Mouse (Mus musculus): ENCODE measurements around the gene Gm5767. TPM values are rescaled to one million over a fixed set of nuclear protein-coding genes. Genes with fewer than 3 reads are reported as not detected.
A peak's percentile ranks its signal among the peaks of the same experiment; 100 is the strongest.

Gene Gm5767
- polyA plus RNA-seq, 1 experiment from 2014 or later = not detected

- Histone ChIP-seq H3K27ac (replicated peaks) (no peak overlapping the region), H3K9ac (replicated peaks) (no peak overlapping the region), H3K9me3 (replicated peaks) (no peaks in the 10 kb centered on the region), H3K4me2 (no peak overlapping the region), H3K27me3 (replicated peaks) (no peaks in the 10 kb centered on the region), H3K4me1 (peaks cover 8% of the 10 kb centered on the region), H3K36me3 (peaks cover 58% of the 10 kb centered on the region), H3K4me3 (replicated peaks) (no peak overlapping the region)
- ATAC-seq (ENCODE audit: low FRiP score) = no peak
- WGBS = 88% methylated on average over 4 of the region's 4 CpGs
These were observed 22.2 kb upstream of the Gm5767 start for GRCm38 (mm10) chr16:8658349-8658748.

GRCm38 (mm10) chr16:8658764-8659163 lies 21.8 kb upstream of the Gm5767 start:
- H3K4me3 ChIP-seq (replicated peaks) = no peak overlapping the region
- H3K27me3 ChIP-seq (replicated peaks) = no peaks in the 10 kb centered on the region
- peaks cover 58% of the 10 kb centered on the region for H3K36me3 ChIP-seq
- ATAC-seq (ENCODE audit: low FRiP score) = no peak
- no peak overlapping the region for H3K9ac ChIP-seq (replicated peaks)
- no peak overlapping the region for H3K4me2 ChIP-seq
- 87% methylated on average over 4 of the region's 4 CpGs for WGBS
- no peaks in the 10 kb centered on the region for H3K9me3 ChIP-seq (replicated peaks)
- H3K4me1 ChIP-seq = peaks cover 12% of the 10 kb centered on the region
- H3K27ac ChIP-seq (replicated peaks) = no peak overlapping the region

GRCm38 (mm10) chr16:8663022-8663421 lies 17.5 kb upstream of the Gm5767 start:
- no peak for ATAC-seq (ENCODE audit: low FRiP score)
- Histone ChIP-seq H3K36me3 (peaks cover 40% of the 10 kb centered on the region), H3K4me1 (peaks cover 49% of the 10 kb centered on the region), H3K27ac (replicated peaks) (peak overlapping the region; percentile 64), H3K4me3 (replicated peaks) (no peak overlapping the region), H3K9me3 (replicated peaks) (no peaks in the 10 kb centered on the region), H3K4me2 (no peak overlapping the region; the same call in 1 of the 2 replicates), H3K27me3 (replicated peaks) (no peaks in the 10 kb centered on the region), H3K9ac (replicated peaks) (no peak overlapping the region)
- WGBS = 86% methylated on average over 2 of the region's 2 CpGs

GRCm38 (mm10) chr16:8663606-8664539 lies 16.7 kb upstream of the Gm5767 start:
- H3K27ac ChIP-seq (replicated peaks) = peak overlapping the region; percentile 64
- no peak overlapping the region for H3K9ac ChIP-seq (replicated peaks)
- H3K4me3 ChIP-seq (replicated peaks) = no peak overlapping the region
- WGBS = 79% methylated on average over 24 of the region's 24 CpGs
- H3K36me3 ChIP-seq = peaks cover 36% of the 10 kb centered on the region
- no peaks in the 10 kb centered on the region for H3K27me3 ChIP-seq (replicated peaks)
- no peak overlapping the region; the same call in 1 of the 2 replicates for H3K4me2 ChIP-seq
- H3K9me3 ChIP-seq (replicated peaks) = no peaks in the 10 kb centered on the region
- peak; percentile 32; the same call in 1 of the 2 replicates for ATAC-seq (ENCODE audit: low FRiP score)
- peaks cover 57% of the 10 kb centered on the region for H3K4me1 ChIP-seq

GRCm38 (mm10) chr16:8665367-8665766 lies 15.2 kb upstream of the Gm5767 start:
- Histone ChIP-seq H3K36me3 (peaks cover 21% of the 10 kb centered on the region), H3K4me2 (no peak overlapping the region), H3K4me3 (replicated peaks) (no peak overlapping the region), H3K27ac (replicated peaks) (0 out of 2 replicates have a peak overlapping the region, but pooled peaks have one; percentile 9), H3K9me3 (replicated peaks) (no peaks in the 10 kb centered on the region), H3K27me3 (replicated peaks) (no peaks in the 10 kb centered on the region), H3K4me1 (peaks cover 72% of the 10 kb centered on the region), H3K9ac (replicated peaks) (no peak overlapping the region)
- ATAC-seq (ENCODE audit: low FRiP score) = no peak
- 84% methylated on average over 5 of the region's 5 CpGs for WGBS

GRCm38 (mm10) chr16:8666452-8666851 lies 14.1 kb upstream of the Gm5767 start:
- H3K4me1 ChIP-seq = peaks cover 83% of the 10 kb centered on the region

GRCm38 (mm10) chr16:8667261-8667660 lies 13.3 kb upstream of the Gm5767 start:
- no peak for ATAC-seq (ENCODE audit: low FRiP score)
- Histone ChIP-seq H3K9ac (replicated peaks) (no peak overlapping the region), H3K4me1 (peaks cover 85% of the 10 kb centered on the region)

More at GRCm38 (mm10) chr16:8666452-8666851, 14.1 kb upstream of the Gm5767 start:
- no peak overlapping the region for H3K4me2 ChIP-seq
- no peak overlapping the region for H3K9ac ChIP-seq (replicated peaks)
- WGBS = 69% methylated on average over 2 of the region's 2 CpGs
- H3K9me3 ChIP-seq (replicated peaks) = no peaks in the 10 kb centered on the region
- no peaks in the 10 kb centered on the region for H3K27me3 ChIP-seq (replicated peaks)
- no peak overlapping the region for H3K27ac ChIP-seq (replicated peaks)
- ATAC-seq (ENCODE audit: low FRiP score) = no peak
- no peak overlapping the region for H3K4me3 ChIP-seq (replicated peaks)
- H3K36me3 ChIP-seq = peaks cover 13% of the 10 kb centered on the region

GRCm38 (mm10) chr16:8667814-8668213 lies 12.8 kb upstream of the Gm5767 start:
- H3K36me3 ChIP-seq = peaks cover under 1% of the 10 kb centered on the region
- H3K9me3 ChIP-seq (replicated peaks) = no peaks in the 10 kb centered on the region
- H3K27me3 ChIP-seq (replicated peaks) = no peaks in the 10 kb centered on the region
- peaks cover 86% of the 10 kb centered on the region for H3K4me1 ChIP-seq
- 69% methylated on average over 4 of the region's 4 CpGs for WGBS
- no peak overlapping the region for H3K27ac ChIP-seq (replicated peaks)
- H3K4me3 ChIP-seq (replicated peaks) = no peak overlapping the region
- ATAC-seq (ENCODE audit: low FRiP score) = no peak
- H3K9ac ChIP-seq (replicated peaks) = no peak overlapping the region
- H3K4me2 ChIP-seq = peak overlapping the region; percentile 88

More at GRCm38 (mm10) chr16:8667261-8667660, 13.3 kb upstream of the Gm5767 start:
- no peak overlapping the region for H3K4me3 ChIP-seq (replicated peaks)
- no peak overlapping the region for H3K27ac ChIP-seq (replicated peaks)
- H3K9me3 ChIP-seq (replicated peaks) = no peaks in the 10 kb centered on the region
- H3K4me2 ChIP-seq = no peak overlapping the region; the same call in 1 of the 2 replicates
- H3K36me3 ChIP-seq = peaks cover 6% of the 10 kb centered on the region
- no peaks in the 10 kb centered on the region for H3K27me3 ChIP-seq (replicated peaks)
- 84% methylated on average over 7 of the region's 7 CpGs for WGBS

- WGBS = 45% methylated on average over 2 of the region's 2 CpGs
- no peak for ATAC-seq (ENCODE audit: low FRiP score)
- Histone ChIP-seq H3K9ac (replicated peaks) (no peak overlapping the region), H3K4me1 (peaks cover 82% of the 10 kb centered on the region), H3K9me3 (replicated peaks) (no peaks in the 10 kb centered on the region), H3K36me3 (no peaks in the 10 kb centered on the region; the same call in 1 of the 2 replicates), H3K4me2 (peak overlapping the region; percentile 88), H3K27me3 (replicated peaks) (no peaks in the 10 kb centered on the region), H3K4me3 (replicated peaks) (no peak overlapping the region), H3K27ac (replicated peaks) (no peak overlapping the region)
These were observed 12.2 kb upstream of the Gm5767 start for GRCm38 (mm10) chr16:8668386-8668785.

- no peaks in the 10 kb centered on the region for H3K27me3 ChIP-seq (replicated peaks)
- 48% methylated on average over 5 of the region's 5 CpGs for WGBS
- H3K4me2 ChIP-seq = peak overlapping the region; percentile 88
- H3K4me3 ChIP-seq (replicated peaks) = peak overlapping the region; percentile 93
- H3K9me3 ChIP-seq (replicated peaks) = no peaks in the 10 kb centered on the region
- H3K27ac ChIP-seq (replicated peaks) = peak overlapping the region; percentile 81
- peak overlapping the region; percentile 80 for H3K9ac ChIP-seq (replicated peaks)
- no peak for ATAC-seq (ENCODE audit: low FRiP score)
- no peaks in the 10 kb centered on the region for H3K36me3 ChIP-seq
- peaks cover 76% of the 10 kb centered on the region for H3K4me1 ChIP-seq
These were observed 11.1 kb upstream of the Gm5767 start for GRCm38 (mm10) chr16:8669432-8669831.

- Histone ChIP-seq H3K4me2 (peak overlapping the region; percentile 88), H3K9ac (replicated peaks) (peak overlapping the region; percentile 80), H3K36me3 (no peaks in the 10 kb centered on the region), H3K4me3 (replicated peaks) (peak overlapping the region; percentile 93), H3K4me1 (peaks cover 67% of the 10 kb centered on the region), H3K27me3 (replicated peaks) (no peaks in the 10 kb centered on the region), H3K9me3 (replicated peaks) (no peaks in the 10 kb centered on the region), H3K27ac (replicated peaks) (peak overlapping the region; percentile 81)
- WGBS = 3% methylated on average over 15 of the region's 15 CpGs
- ATAC-seq (ENCODE audit: low FRiP score) = peak; percentile 48
These were observed 10.2 kb upstream of the Gm5767 start for GRCm38 (mm10) chr16:8670041-8671035.

All from neural tube, embryonic 15.5 days (tissue).